ENCODE assay signal across 23 mouse cellular contexts in the genomic region with DNA sequence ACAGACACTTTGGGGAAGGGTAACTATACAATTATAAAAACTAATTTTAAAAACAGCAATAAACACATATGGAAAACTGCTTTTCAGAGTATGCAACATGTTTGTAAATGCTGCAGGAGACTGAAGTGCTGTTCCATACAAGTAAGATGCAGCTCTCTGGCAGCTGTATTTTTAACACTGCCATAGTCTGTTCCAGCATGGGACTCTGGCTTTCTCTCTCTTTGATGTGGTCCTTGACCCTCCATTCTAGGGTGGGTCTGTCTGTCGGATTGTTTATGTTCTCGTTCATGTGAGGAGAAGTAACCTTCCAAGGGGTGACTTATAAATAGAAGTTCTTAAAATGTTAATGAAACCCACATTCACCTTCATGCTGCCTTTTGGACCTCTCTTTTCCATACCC.
DNase-seq lines count a peak whose midpoint lies in the region; ATAC-seq and TF ChIP-seq lines count a peak whose summit lies in the region.
"Had no signal": no experiment of that assay in that cellular context is flagged by ENCODE, and none has a peak within 500 bp of the region (broad histone marks: within the 10 kb centered on the region; RNA-seq: fewer than 3 reads in every experiment).

No protein-coding gene starts in this region.

- H3K27me3 ChIP-seq in forebrain, embryonic 10.5 days (ENCODE audit: poor library complexity, severe bottlenecking), result peaks cover 4% of the 10 kb centered on the region; the same call in 1 of the 2 replicates
- no peaks in the 10 kb centered on the region for H3K27me3 ChIP-seq in forebrain, embryonic 16.5 days (replicated peaks; ENCODE audit: control insufficient read depth, insufficient read depth, low read length)
- no peaks in the 10 kb centered on the region for H3K27me3 ChIP-seq in midbrain, embryonic 11.5 days (ENCODE audit: control insufficient read depth, insufficient read depth, low read length)
- H3K27me3 ChIP-seq in midbrain, embryonic 15.5 days (replicated peaks), result no peaks in the 10 kb centered on the region
- H3K27me3 ChIP-seq in limb, embryonic 14.5 days (ENCODE audit: control insufficient read depth, insufficient read depth, low read length), result no peaks in the 10 kb centered on the region
- H3K27me3 ChIP-seq: embryonic facial prominence, embryonic 13.5 days; hindbrain, embryonic 12.5 days; hindbrain, embryonic 15.5 days had no signal

- H3K9ac ChIP-seq in forebrain, embryonic 16.5 days (replicated peaks; ENCODE audit: low read depth, low read length), result no peak overlapping the region
- no peak overlapping the region for H3K9ac ChIP-seq in midbrain, embryonic 11.5 days (ENCODE audit: low read length)
- H3K9ac ChIP-seq in midbrain, embryonic 15.5 days, result no peak overlapping the region
- H3K9ac ChIP-seq in limb, embryonic 14.5 days (ENCODE audit: low read depth, low read length, severe bottlenecking), result no peak overlapping the region
- H3K9ac ChIP-seq: embryonic facial prominence, embryonic 13.5 days; hindbrain, embryonic 12.5 days; hindbrain, embryonic 15.5 days had no signal

- H3K36me3 ChIP-seq in forebrain, embryonic 10.5 days (replicated peaks), result no peaks in the 10 kb centered on the region
- no peaks in the 10 kb centered on the region for H3K36me3 ChIP-seq in forebrain, embryonic 16.5 days (ENCODE audit: control insufficient read depth, insufficient read depth)
- H3K36me3 ChIP-seq in midbrain, embryonic 11.5 days (ENCODE audit: control insufficient read depth, insufficient read depth, low read length), result no peaks in the 10 kb centered on the region
- H3K36me3 ChIP-seq in midbrain, embryonic 15.5 days (replicated peaks), result no peaks in the 10 kb centered on the region
- no peaks in the 10 kb centered on the region for H3K36me3 ChIP-seq in limb, embryonic 14.5 days (ENCODE audit: control insufficient read depth, insufficient read depth, low read length)
- H3K36me3 ChIP-seq: embryonic facial prominence, embryonic 13.5 days; hindbrain, embryonic 12.5 days; hindbrain, embryonic 15.5 days had no signal

- DNase-seq in forebrain, embryonic 10.5 days (ENCODE audit: extremely low spot score, low spot score), result no peak
- DNase-seq in midbrain, embryonic 11.5 days (ENCODE audit: low spot score, missing footprints), result peak; percentile 68
- DNase-seq in limb, embryonic 14.5 days (ENCODE audit: low spot score), result peak; percentile 18
- DNase-seq in gastrocnemius, postnatal 4 days (ENCODE audit: low spot score in 2 of 2), result no peak
- DNase-seq: adrenal gland, adult 2 months; adrenal gland, postnatal 14 days; cerebellum, adult 11 months; cerebellum, adult 2 months; cerebellum, adult 9-11 months; cerebellum, postnatal 25 days; gastrocnemius, postnatal 10 days; gastrocnemius, postnatal 36 days; heart, adult 11 months had no signal

- H3K4me2 ChIP-seq in forebrain, embryonic 16.5 days (ENCODE audit: low read length), result no peak overlapping the region
- no peak overlapping the region for H3K4me2 ChIP-seq in midbrain, embryonic 11.5 days
- H3K4me2 ChIP-seq in midbrain, embryonic 15.5 days, result no peak overlapping the region
- no peak overlapping the region for H3K4me2 ChIP-seq in limb, embryonic 14.5 days (replicated peaks; ENCODE audit: low read depth, low read length, severe bottlenecking)
- H3K4me2 ChIP-seq: embryonic facial prominence, embryonic 13.5 days; heart, embryonic 11.5 days; hindbrain, embryonic 12.5 days; hindbrain, embryonic 15.5 days had no signal

- H3K9me3 ChIP-seq in forebrain, embryonic 10.5 days, result no peaks in the 10 kb centered on the region
- no peaks in the 10 kb centered on the region for H3K9me3 ChIP-seq in forebrain, embryonic 16.5 days (ENCODE audit: control insufficient read depth, low read length)
- no peaks in the 10 kb centered on the region for H3K9me3 ChIP-seq in midbrain, embryonic 11.5 days (ENCODE audit: control insufficient read depth, low read length)
- H3K9me3 ChIP-seq in midbrain, embryonic 15.5 days, result no peaks in the 10 kb centered on the region
- H3K9me3 ChIP-seq in limb, embryonic 14.5 days (ENCODE audit: control insufficient read depth, low read length), result no peaks in the 10 kb centered on the region
- H3K9me3 ChIP-seq: embryonic facial prominence, embryonic 13.5 days; hindbrain, embryonic 12.5 days; hindbrain, embryonic 15.5 days had no signal

- 10% methylated on average over 2 of the region's 2 CpGs for WGBS in forebrain, embryonic 10.5 days
- 15% methylated on average over 2 of the region's 2 CpGs for WGBS in forebrain, embryonic 16.5 days
- 20% methylated on average over 2 of the region's 2 CpGs for WGBS in midbrain, embryonic 11.5 days
- WGBS in midbrain, embryonic 15.5 days, result 38% methylated on average over 2 of the region's 2 CpGs
- WGBS in limb, embryonic 14.5 days, result 0% methylated on average over 2 of the region's 2 CpGs

- H3K4me3 ChIP-seq in forebrain, embryonic 10.5 days, result no peak overlapping the region
- H3K4me3 ChIP-seq in forebrain, embryonic 16.5 days (replicated peaks; ENCODE audit: low read length), result no peak overlapping the region
- no peak overlapping the region for H3K4me3 ChIP-seq in midbrain, embryonic 11.5 days (ENCODE audit: low read depth, low read length)
- no peak overlapping the region for H3K4me3 ChIP-seq in midbrain, embryonic 15.5 days
- H3K4me3 ChIP-seq in limb, embryonic 14.5 days (replicated peaks; ENCODE audit: low read length), result no peak overlapping the region
- H3K4me3 ChIP-seq: embryonic facial prominence, embryonic 13.5 days; hindbrain, embryonic 12.5 days; hindbrain, embryonic 15.5 days had no signal

- peak overlapping the region; percentile 66; the same call in 1 of the 2 replicates for H3K27ac ChIP-seq in forebrain, embryonic 10.5 days
- H3K27ac ChIP-seq in forebrain, embryonic 16.5 days (ENCODE audit: low read length), result no peak overlapping the region
- no peak overlapping the region for H3K27ac ChIP-seq in midbrain, embryonic 11.5 days (ENCODE audit: low read depth, low read length)
- H3K27ac ChIP-seq in midbrain, embryonic 15.5 days, result no peak overlapping the region
- no peak overlapping the region for H3K27ac ChIP-seq in limb, embryonic 14.5 days (replicated peaks; ENCODE audit: low read depth, low read length)
- H3K27ac ChIP-seq: embryonic facial prominence, embryonic 13.5 days; hindbrain, embryonic 12.5 days; hindbrain, embryonic 15.5 days had no signal

- ATAC-seq in forebrain, embryonic 16.5 days, result no peak
- ATAC-seq in midbrain, embryonic 11.5 days (ENCODE audit: low FRiP score), result no peak
- no peak for ATAC-seq in midbrain, embryonic 15.5 days (replicated peaks)
- no peak for ATAC-seq in limb, embryonic 14.5 days (ENCODE audit: low FRiP score, low read depth)
- ATAC-seq: CD4-positive, CD25-positive, alpha-beta regulatory T cell, adult 4 months; forebrain, embryonic 14.5 days; inflammation-experienced regulatory T-cells, adult 6 months; intestine, embryonic 16.5 days had no signal

- no peak for TF ChIP-seq POLR2A in limb, embryonic 14.5 days (IDR thresholded peaks at IDR 0.05; ENCODE audit: borderline replicate concordance, extremely low read depth, insufficient read depth, insufficient read length)

- peaks cover 40% of the 10 kb centered on the region for H3K4me1 ChIP-seq in forebrain, embryonic 10.5 days
- 0 out of 2 replicates have a peak, but pooled peaks cover 3% of the 10 kb centered on the region for H3K4me1 ChIP-seq in forebrain, embryonic 16.5 days (replicated peaks; ENCODE audit: control insufficient read depth, insufficient read depth, low read length)
- H3K4me1 ChIP-seq in midbrain, embryonic 11.5 days (ENCODE audit: control insufficient read depth, insufficient read depth, low read length), result peaks cover 2% of the 10 kb centered on the region; the same call in 1 of the 2 replicates
- H3K4me1 ChIP-seq in midbrain, embryonic 15.5 days, result no peaks in the 10 kb centered on the region
- peaks cover 9% of the 10 kb centered on the region; the same call in 1 of the 2 replicates for H3K4me1 ChIP-seq in limb, embryonic 14.5 days (ENCODE audit: control insufficient read depth, insufficient read depth, low read length)
- H3K4me1 ChIP-seq: embryonic facial prominence, embryonic 13.5 days; hindbrain, embryonic 15.5 days had no signal

Comparison
In these comparisons a context has a peak if more than half of its experiments do, and no peak if none do; other contexts are left out.
1. DNase-seq: peak in midbrain, embryonic 11.5 days (single experiment) and limb, embryonic 14.5 days (single experiment); none in forebrain, embryonic 10.5 days (single experiment) and gastrocnemius, postnatal 4 days (0 of 2).